Mouse (Mus musculus) ES-Bruce4 (cell line): Measurements from ENCODE around the gene Lyrm2. TPM values are rescaled to one million over a fixed set of nuclear protein-coding genes. Genes with fewer than 3 reads are reported as not detected.

ENCODE experiments used
- H3K27ac ChIP-seq: 2 replicates; pipeline ENCODE4 v1.5.1; 2012; ENCODE audit warnings: low read length, inconsistent platforms; ENCODE audit not compliant: insufficient read depth
- H3K27me3 ChIP-seq: 2 replicates; pipeline ENCODE4 v1.6.1; 2012; ENCODE audit warnings: mild to moderate bottlenecking, low read length, inconsistent platforms; ENCODE audit not compliant: control insufficient read depth, poor library complexity, insufficient read depth, severe bottlenecking
- H3K36me3 ChIP-seq: 2 replicates; pipeline ENCODE4 v1.6.1; 2012; ENCODE audit warnings: inconsistent platforms, mild to moderate bottlenecking, low read length, moderate library complexity; ENCODE audit not compliant: control insufficient read depth, poor library complexity, insufficient read depth, severe bottlenecking
- H3K4me1 ChIP-seq: one replicate; pipeline ENCODE4 v1.8.1; 2011; ENCODE audit warnings: low read length; ENCODE audit not compliant: control insufficient read depth, insufficient read depth
- H3K4me3 ChIP-seq: 2 replicates; pipeline ENCODE4 v1.5.1; 2011; ENCODE audit warnings: low read depth, mild to moderate bottlenecking, low read length
- H3K9ac ChIP-seq: 2 replicates; pipeline ENCODE4 v1.6.1; 2012; ENCODE audit warnings: low read depth, mild to moderate bottlenecking, inconsistent platforms; ENCODE audit not compliant: poor library complexity, severe bottlenecking
- H3K9me3 ChIP-seq: replicated peaks from 2 replicates; pipeline ENCODE4 v1.6.1; 2012; ENCODE audit warnings: mild to moderate bottlenecking, low read length, inconsistent platforms; ENCODE audit not compliant: control insufficient read depth, poor library complexity, insufficient read depth, severe bottlenecking
- CTCF ChIP-seq: IDR thresholded peaks from one replicate; pipeline ENCODE4 v1.8.1; 2011; ENCODE audit warnings: low read depth, low read length
- EP300 ChIP-seq: IDR thresholded peaks from 2 replicates; pipeline ENCODE4 v1.6.1; 2011; ENCODE audit warnings: low read depth, low read length; ENCODE audit not compliant: insufficient read depth
- POLR2A ChIP-seq: IDR thresholded peaks from one replicate; pipeline ENCODE4 v1.8.1; 2011; ENCODE audit warnings: low read length; ENCODE audit not compliant: insufficient read depth
- polyA plus RNA-seq: library from polyadenylated mRNA; stranded (reverse); fragments of >200 nt; gene quantifications from 2 replicates; pipeline ENCODE4 v1.2.4, GENCODE M21; 2011; ENCODE audit warnings: low read depth; ENCODE audit not compliant: missing spikeins, insufficient read depth, insufficient read length

Lyrm2 gene
- polyA plus RNA-seq, 1 experiment, result 30.2 TPM

- Histone ChIP-seq H3K36me3 (no peaks in the 10 kb centered on the region), H3K27ac (no peak overlapping the region), H3K4me1 (no peaks in the 10 kb centered on the region), H3K27me3 (no peaks in the 10 kb centered on the region), H3K4me3 (no peak overlapping the region), H3K9me3 (no peaks in the 10 kb centered on the region), H3K9ac (no peak overlapping the region)
- TF ChIP-seq CTCF (no peak), EP300 (no peak), POLR2A (no peak)
These were observed 20.6 kb downstream of the Lyrm2 start for GRCm38 (mm10) chr4:32820676-32821075.

GRCm38 (mm10) chr4:32824254-32824653 lies 24.2 kb downstream of the Lyrm2 start:
- Histone ChIP-seq H3K4me3 (no peak overlapping the region), H3K9me3 (no peaks in the 10 kb centered on the region), H3K9ac (no peak overlapping the region), H3K27me3 (no peaks in the 10 kb centered on the region), H3K4me1 (no peaks in the 10 kb centered on the region), H3K27ac (no peak overlapping the region), H3K36me3 (no peaks in the 10 kb centered on the region)
- TF ChIP-seq CTCF (no peak), EP300 (no peak), POLR2A (no peak)

DNA sequence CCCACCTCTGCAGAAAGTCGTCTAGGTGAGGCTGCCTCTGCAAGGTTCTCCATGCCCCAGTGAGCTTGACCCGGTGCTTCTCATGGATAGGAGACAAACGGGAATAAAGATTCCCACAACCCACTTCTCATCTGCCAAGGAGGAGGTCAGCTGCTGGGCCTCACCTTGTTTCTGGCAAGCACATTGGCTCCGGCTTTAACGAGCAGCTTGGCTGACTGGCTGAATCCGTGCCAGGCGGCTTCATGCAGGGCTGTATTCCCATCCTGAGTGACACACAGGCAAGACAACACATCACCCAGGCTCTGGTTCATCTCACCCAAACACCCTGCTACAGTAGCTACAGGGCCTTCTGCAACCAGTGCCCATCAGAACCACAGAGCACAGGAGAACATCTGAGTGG lies 26.9 kb downstream of the Lyrm2 start:
- H3K4me3 ChIP-seq, result no peak overlapping the region
- H3K36me3 ChIP-seq, result no peaks in the 10 kb centered on the region
- TF ChIP-seq EP300 (no peak), POLR2A (no peak)
- no peaks in the 10 kb centered on the region for H3K27me3 ChIP-seq
- H3K9ac ChIP-seq, result no peak overlapping the region
- H3K4me1 ChIP-seq, result no peaks in the 10 kb centered on the region
- no peaks in the 10 kb centered on the region for H3K9me3 ChIP-seq
- H3K27ac ChIP-seq, result no peak overlapping the region

- no peak for TF ChIP-seq EP300
- Histone ChIP-seq H3K4me3 (no peak overlapping the region), H3K36me3 (no peaks in the 10 kb centered on the region), H3K27ac (no peak overlapping the region), H3K27me3 (no peaks in the 10 kb centered on the region), H3K9me3 (no peaks in the 10 kb centered on the region), H3K4me1 (no peaks in the 10 kb centered on the region), H3K9ac (no peak overlapping the region)
These were observed 28.5 kb downstream of the Lyrm2 start for GRCm38 (mm10) chr4:32828385-32829077.

DNA sequence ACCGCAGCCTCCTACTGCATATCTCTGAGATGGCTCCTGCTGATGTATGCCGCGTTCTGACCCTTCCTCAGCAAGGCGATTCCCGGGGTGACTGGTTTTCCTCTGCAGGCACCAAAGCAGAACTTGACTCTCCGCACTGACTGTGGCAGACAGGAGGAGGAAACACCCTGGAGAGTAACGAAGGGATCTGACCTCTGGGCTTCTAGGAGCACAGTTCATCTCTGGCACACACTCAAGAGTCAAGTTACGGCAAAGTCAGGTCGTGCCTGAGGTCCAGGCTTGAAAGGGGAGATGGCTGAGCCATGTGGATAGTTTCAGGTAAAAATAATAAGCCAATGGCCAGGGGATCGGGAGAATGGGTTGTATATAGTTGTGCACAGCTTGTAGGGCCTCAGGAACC lies 29.3 kb downstream of the Lyrm2 start:
- H3K9me3 ChIP-seq, result no peaks in the 10 kb centered on the region
- TF ChIP-seq EP300 (no peak), POLR2A (no peak), CTCF (no peak)
- H3K36me3 ChIP-seq, result no peaks in the 10 kb centered on the region
- H3K27ac ChIP-seq, result no peak overlapping the region
- no peaks in the 10 kb centered on the region for H3K4me1 ChIP-seq
- H3K4me3 ChIP-seq, result no peak overlapping the region
- no peak overlapping the region for H3K9ac ChIP-seq
- no peaks in the 10 kb centered on the region for H3K27me3 ChIP-seq

DNA sequence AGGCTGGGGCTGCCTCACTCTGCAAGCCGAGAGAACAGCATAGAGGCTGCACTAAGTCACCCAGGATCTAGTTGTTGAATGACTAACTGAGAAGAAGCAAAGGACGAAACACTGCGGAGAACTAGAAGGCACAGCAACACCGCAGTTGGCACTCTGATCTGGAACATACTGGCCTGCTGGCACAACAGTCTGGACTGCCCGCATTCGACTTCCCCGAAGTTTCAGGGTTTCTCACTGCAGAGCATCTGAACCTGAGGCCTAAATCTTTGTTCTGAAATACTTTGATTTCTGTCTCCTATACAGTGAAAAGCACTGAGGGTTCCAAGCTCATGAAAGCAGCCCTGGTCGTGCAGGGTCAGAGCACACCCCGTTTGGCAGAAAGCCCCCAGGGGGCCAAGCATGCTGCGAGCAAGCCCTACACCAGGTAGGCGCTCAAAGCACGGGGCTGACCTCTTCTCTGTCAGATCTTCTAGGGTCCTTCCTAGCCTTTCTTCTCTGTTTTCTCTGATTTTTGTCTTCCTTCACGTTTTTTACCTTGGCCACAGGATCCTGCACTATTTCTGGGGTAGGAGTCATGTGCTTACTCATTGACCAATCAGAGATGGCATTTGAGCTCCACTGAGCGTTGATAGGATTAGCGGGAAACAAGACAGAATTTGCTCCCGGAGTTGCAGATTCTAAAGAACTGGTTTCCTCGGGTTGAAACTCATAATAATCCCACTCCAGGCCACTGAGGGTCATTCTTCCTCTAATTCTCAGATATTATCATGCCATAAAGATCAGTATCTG lies 33.6 kb downstream of the Lyrm2 start:
- Histone ChIP-seq H3K4me3 (peak overlapping the region; percentile 48), H3K27me3 (no peaks in the 10 kb centered on the region), H3K27ac (no peak overlapping the region), H3K9ac (no peak overlapping the region; the same call in 1 of the 2 replicates), H3K9me3 (no peaks in the 10 kb centered on the region), H3K4me1 (no peaks in the 10 kb centered on the region), H3K36me3 (no peaks in the 10 kb centered on the region)
- no peak for TF ChIP-seq CTCF
- TF ChIP-seq EP300, result no peak
- no peak for TF ChIP-seq POLR2A
